Mouse (Mus musculus) cortical plate, adult 2 months (tissue): ENCODE results near the gene Lamtor4.

Experiments
- CTCF ChIP-seq: fragments of 200-500 bp; IDR thresholded peaks from 2 replicates; pipeline ENCODE4 v1.5.1; 2011; ENCODE audit warnings: mild to moderate bottlenecking, control low read depth, low read length; ENCODE audit not compliant: insufficient read depth; ENCODE audit errors: extremely low read depth
- POLR2A ChIP-seq: fragments of 200-500 bp; IDR thresholded peaks from 2 replicates; pipeline ENCODE4 v1.6.1; 2011; ENCODE audit warnings: mild to moderate bottlenecking, low read length, control low read depth; ENCODE audit not compliant: insufficient read depth; ENCODE audit errors: extremely low read depth

DNA sequence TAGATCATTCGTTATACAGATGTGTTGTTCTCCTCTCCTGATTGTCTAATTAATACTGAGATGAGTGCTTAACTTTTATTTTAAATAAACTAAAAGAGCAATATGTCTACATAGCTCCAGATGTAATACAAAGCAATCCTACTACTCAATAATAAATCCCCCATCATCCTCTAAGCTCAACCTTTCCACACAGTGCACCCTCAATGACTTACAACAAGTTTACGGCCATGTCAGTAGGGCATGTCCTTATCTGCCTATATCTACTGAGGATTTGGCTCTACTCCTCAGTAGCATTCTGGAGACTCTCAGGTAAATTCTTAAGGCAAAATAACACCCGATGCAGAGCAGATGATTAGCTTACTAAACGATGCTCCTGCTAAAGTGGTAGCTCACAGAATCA, 47.4 kb upstream of the Lamtor4 start:
- TF ChIP-seq POLR2A (no peak), CTCF (no peak)
